Mouse (Mus musculus): ENCODE data around the gene Defa17.
"Not testable (repeated sequence)": the region's sequence is repeated elsewhere in the genome, so short reads cannot be mapped to it uniquely, and the experiment has no call there.

The Defa17 gene

GRCm38 (mm10) chr8:21655480-21655879 is at the start of gene Defa17:
Gene Defa17 (plus strand): TSS chr8:21655780.
- DNase-seq: not testable (repeated sequence)

GRCm38 (mm10) chr8:21617883-21618282 is 37.7 kb upstream of the Defa17 start, which contains the start of gene Defa26:
Gene Defa26 (plus strand): TSS chr8:21618183.
- not testable (repeated sequence) for DNase-seq

- DNase-seq: not testable (repeated sequence)
Observed at GRCm38 (mm10) chr8:21665497-21665896, 9.9 kb downstream of the Defa17 start, which contains the start of gene Defa34. Gene Defa34 (plus strand): TSS chr8:21665797.

- not testable (repeated sequence) for DNase-seq
Observed at GRCm38 (mm10) chr8:21703545-21703944, 48.0 kb downstream of the Defa17 start, which contains the start of gene AY761184. Gene AY761184 (minus strand): TSS chr8:21703645.
